Mouse (Mus musculus) ES-Bruce4 (cell line): ENCODE measurements around the gene Ss18l2.

Experiments used
- CTCF ChIP-seq: IDR thresholded peaks from one replicate; pipeline ENCODE4 v1.8.1; 2011; ENCODE audit warnings: low read depth, low read length
- EP300 ChIP-seq: IDR thresholded peaks from 2 replicates; pipeline ENCODE4 v1.6.1; 2011; ENCODE audit warnings: low read depth, low read length; ENCODE audit not compliant: insufficient read depth
- POLR2A ChIP-seq: IDR thresholded peaks from one replicate; pipeline ENCODE4 v1.8.1; 2011; ENCODE audit warnings: low read length; ENCODE audit not compliant: insufficient read depth

GRCm38 (mm10) chr9:121684702-121685101, 25.4 kb upstream of the Ss18l2 start:
- TF ChIP-seq CTCF (no peak), POLR2A (no peak), EP300 (no peak)
